Mouse (Mus musculus) neural tube, embryonic 12.5 days (tissue): Measurements from ENCODE around the gene Tcl1b1. TPM values are rescaled to one million over a fixed set of nuclear protein-coding genes. Genes with fewer than 3 reads are reported as not detected.

Experiments used
- ATAC-seq: fragments of 200-750 bp; cut with Nextera tagmentation; 2 replicates; pipeline ENCODE4 v1.8.0; 2017; ENCODE audit warnings: low read depth, mild to moderate bottlenecking, moderate TSS enrichment, moderate library complexity; ENCODE audit not compliant: low FRiP score
- H3K27ac ChIP-seq: fragments of 300-500 bp; sonication (generic); 2 replicates; pipeline ENCODE4 v1.5.1; 2016
- H3K27me3 ChIP-seq: fragments of 300-500 bp; sonication (generic); replicated peaks from 2 replicates; pipeline ENCODE4 v1.6.1; 2016; ENCODE audit warnings: mild to moderate bottlenecking
- H3K36me3 ChIP-seq: fragments of 300-500 bp; sonication (generic); 2 replicates; pipeline ENCODE4 v1.6.1; 2016; ENCODE audit warnings: mild to moderate bottlenecking
- H3K4me1 ChIP-seq: fragments of 300-500 bp; sonication (generic); 2 replicates; pipeline ENCODE4 v1.6.1; 2016
- H3K4me2 ChIP-seq: fragments of 300-500 bp; sonication (generic); replicated peaks from 2 replicates; pipeline ENCODE4 v1.6.1; 2016; ENCODE audit warnings: mild to moderate bottlenecking
- H3K4me3 ChIP-seq: fragments of 300-500 bp; sonication (generic); 2 replicates; pipeline ENCODE4 v1.5.1; 2016
- H3K9ac ChIP-seq: fragments of 300-500 bp; sonication (generic); 2 replicates; pipeline ENCODE4 v1.6.1; 2016; ENCODE audit warnings: mild to moderate bottlenecking
- H3K9me3 ChIP-seq: fragments of 300-500 bp; sonication (generic); 2 replicates; pipeline ENCODE4 v1.6.1; 2016; ENCODE audit warnings: mild to moderate bottlenecking
- WGBS: fragments of 180-500 bp; shearing (Covaris S2); methylation state at CpG from one replicate; pipeline ENCODE4 v1.1.7; 2016; 5-methylcytosine and 5-hydroxymethylcytosine counted together
- polyA plus RNA-seq: library from polyadenylated mRNA; unstranded; fragments of >200 nt; fragmentation: Nextera tagmentation; extraction: Ambion mirVana; gene quantifications from 2 replicates; pipeline ENCODE4 v1.2.1, GENCODE M21; 2016

Gene Tcl1b1
- polyA plus RNA-seq, 1 experiment from 2014 or later: not detected

DNA sequence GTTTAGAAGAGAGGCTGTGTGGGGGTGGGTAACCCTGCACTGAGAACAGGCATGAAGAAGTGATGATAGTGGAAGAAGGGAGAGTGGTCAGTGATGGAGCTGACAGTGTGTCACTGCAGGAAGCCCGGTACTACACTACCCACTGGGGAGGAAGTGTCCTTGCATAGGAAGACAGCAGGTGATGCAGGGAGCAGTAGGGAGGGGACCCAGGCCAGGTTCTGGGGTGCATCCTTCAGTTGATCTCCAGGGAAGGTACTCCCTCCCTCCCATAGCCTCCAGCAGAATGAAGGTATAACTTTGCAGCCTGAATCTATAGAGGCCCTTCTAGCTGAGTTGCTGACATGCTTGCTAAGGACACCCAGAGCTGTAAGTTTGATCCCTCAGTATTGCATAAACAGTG, 47.6 kb downstream of the Tcl1b1 start:
- no peak for ATAC-seq
- H3K9me3 ChIP-seq: no peaks in the 10 kb centered on the region
- H3K9ac ChIP-seq: no peak overlapping the region
- H3K27ac ChIP-seq: no peak overlapping the region
- no peaks in the 10 kb centered on the region for H3K27me3 ChIP-seq
- H3K4me1 ChIP-seq: no peaks in the 10 kb centered on the region
- H3K4me3 ChIP-seq: no peak overlapping the region
- no peaks in the 10 kb centered on the region for H3K36me3 ChIP-seq
- 89% methylated on average over 1 of the region's 1 CpGs for WGBS
- no peak overlapping the region for H3K4me2 ChIP-seq

DNA sequence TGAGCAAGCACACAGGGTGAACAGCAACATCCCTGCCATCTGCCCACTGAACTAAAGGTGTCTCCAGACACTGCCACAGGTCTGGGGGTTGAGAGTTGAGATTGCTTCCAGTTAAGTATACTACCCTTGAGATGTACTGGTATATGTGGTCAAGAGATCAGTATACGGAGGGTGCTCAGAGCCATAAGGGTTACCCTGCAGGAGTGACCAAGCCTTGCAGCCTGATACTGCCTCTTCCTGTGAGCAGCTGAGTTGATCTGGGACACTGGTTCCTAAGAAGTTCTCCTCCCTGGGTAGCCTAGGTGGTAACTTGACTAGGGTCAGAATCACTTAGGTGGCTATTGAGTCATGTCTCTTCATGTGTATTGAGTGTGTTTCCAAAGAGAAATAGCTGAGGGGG, 49.0 kb downstream of the Tcl1b1 start:
- H3K4me3 ChIP-seq: no peak overlapping the region
- no peak overlapping the region for H3K27ac ChIP-seq
- no peaks in the 10 kb centered on the region for H3K36me3 ChIP-seq
- H3K9ac ChIP-seq: no peak overlapping the region
- no peaks in the 10 kb centered on the region for H3K27me3 ChIP-seq
- ATAC-seq: no peak
- H3K4me1 ChIP-seq: no peaks in the 10 kb centered on the region
- no peak overlapping the region for H3K4me2 ChIP-seq
- no peaks in the 10 kb centered on the region for H3K9me3 ChIP-seq
- 94% methylated on average over 1 of the region's 1 CpGs for WGBS

DNA sequence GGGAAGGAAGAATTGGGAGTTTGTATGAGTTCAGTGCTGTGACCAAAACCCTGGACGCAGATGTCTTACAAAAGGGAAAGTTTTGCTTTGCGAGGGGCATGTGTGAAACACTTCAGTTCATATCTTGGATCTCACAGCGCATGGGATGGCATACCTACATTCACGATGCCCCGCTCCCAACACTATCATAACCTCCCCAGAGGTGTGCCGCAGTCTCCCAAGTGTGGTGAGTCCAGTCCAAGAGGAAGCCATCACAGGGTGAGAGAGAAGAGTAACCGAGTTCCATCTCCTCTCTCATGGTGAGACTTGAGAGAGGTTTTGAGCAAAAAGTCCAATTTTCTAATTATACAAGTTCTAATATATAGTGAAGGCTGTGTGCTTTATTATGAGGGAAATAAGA, 49.7 kb downstream of the Tcl1b1 start:
- Histone ChIP-seq H3K27ac (no peak overlapping the region), H3K9ac (no peak overlapping the region), H3K4me1 (no peaks in the 10 kb centered on the region), H3K36me3 (no peaks in the 10 kb centered on the region), H3K4me3 (no peak overlapping the region), H3K9me3 (no peaks in the 10 kb centered on the region), H3K4me2 (no peak overlapping the region), H3K27me3 (no peaks in the 10 kb centered on the region)
- no peak for ATAC-seq
- 94% methylated on average over 7 of the region's 7 CpGs for WGBS

Other genes with a start within 250 kb of the Tcl1b1 start
- gene Syne3, start 149.9 kb upstream of the Tcl1b1 start, polyA plus RNA-seq: 0.06 and 0.17 TPM in 2 replicates
- 184 and 189 TPM in 2 replicates for gene Glrx5, start 127.0 kb upstream of the Tcl1b1 start, polyA plus RNA-seq
- gene Tcl1b2, start 13.7 kb upstream of the Tcl1b1 start, polyA plus RNA-seq: not detected in 2 replicates
- gene Tcl1b5, start 16.7 kb downstream of the Tcl1b1 start, polyA plus RNA-seq: not detected in 2 replicates
- gene Tcl1b3, start 31.4 kb downstream of the Tcl1b1 start, polyA plus RNA-seq: not detected in 2 replicates
- not detected in 2 replicates for gene Tcl1b4, start 42.3 kb downstream of the Tcl1b1 start, polyA plus RNA-seq
- gene Tcl1, start 63.1 kb downstream of the Tcl1b1 start, polyA plus RNA-seq: not detected in 2 replicates
- 2.1 and 2.5 TPM in 2 replicates for gene Tunar, start 174.2 kb downstream of the Tcl1b1 start, polyA plus RNA-seq